Mouse (Mus musculus) right cerebral cortex, postnatal 4 days (tissue): ENCODE data around the gene Sema3b.

Experiments used
- DNase-seq: peaks from one replicate; pipeline ENCODE4 v3.0.0-alpha.2; 2022

Sema3b gene

GRCm38 (mm10) chr9:107632478-107632877 lies 23.4 kb upstream of the Sema3b start:
- DNase-seq, result no peak

GRCm38 (mm10) chr9:107631861-107632260 lies 22.8 kb upstream of the Sema3b start:
- no peak for DNase-seq

GRCm38 (mm10) chr9:107631311-107631826 lies 22.3 kb upstream of the Sema3b start:
- DNase-seq, result no peak

GRCm38 (mm10) chr9:107630576-107630975 lies 21.5 kb upstream of the Sema3b start:
- peak; percentile 67 for DNase-seq

GRCm38 (mm10) chr9:107629901-107630425 lies 20.9 kb upstream of the Sema3b start:
- peak; percentile 38 for DNase-seq

GRCm38 (mm10) chr9:107629411-107629730 lies 20.3 kb upstream of the Sema3b start:
- DNase-seq, result no peak

GRCm38 (mm10) chr9:107628721-107629410 lies 19.8 kb upstream of the Sema3b start:
- no peak for DNase-seq

- DNase-seq, result no peak
These were observed 18.6 kb upstream of the Sema3b start for GRCm38 (mm10) chr9:107627387-107628255.

GRCm38 (mm10) chr9:107626844-107627277 lies 17.8 kb upstream of the Sema3b start:
- peak; percentile 92 for DNase-seq

GRCm38 (mm10) chr9:107626158-107626843 lies 17.3 kb upstream of the Sema3b start:
- DNase-seq, result peak; percentile 43

- no peak for DNase-seq
These were observed 16.5 kb upstream of the Sema3b start for GRCm38 (mm10) chr9:107625351-107626128.

GRCm38 (mm10) chr9:107624951-107625350 lies 15.9 kb upstream of the Sema3b start:
- DNase-seq, result no peak

GRCm38 (mm10) chr9:107624539-107624938 lies 15.5 kb upstream of the Sema3b start:
- no peak for DNase-seq

GRCm38 (mm10) chr9:107620954-107621353 lies 11.9 kb upstream of the Sema3b start:
- no peak for DNase-seq

GRCm38 (mm10) chr9:107619546-107619879 lies 10.5 kb upstream of the Sema3b start:
- DNase-seq, result no peak

- no peak for DNase-seq
These were observed 9.9 kb upstream of the Sema3b start for GRCm38 (mm10) chr9:107618778-107619545.

- no peak for DNase-seq
These were observed 9.1 kb upstream of the Sema3b start for GRCm38 (mm10) chr9:107618098-107618497.

GRCm38 (mm10) chr9:107617461-107617860 lies 8.4 kb upstream of the Sema3b start:
- DNase-seq, result no peak

- no peak for DNase-seq
These were observed 6.0 kb upstream of the Sema3b start for GRCm38 (mm10) chr9:107615035-107615434.

GRCm38 (mm10) chr9:107612945-107613569 lies 4.0 kb upstream of the Sema3b start:
- no peak for DNase-seq
